Comparison of ENCODE assay signal across 14 mouse cellular contexts in the genomic region with DNA sequence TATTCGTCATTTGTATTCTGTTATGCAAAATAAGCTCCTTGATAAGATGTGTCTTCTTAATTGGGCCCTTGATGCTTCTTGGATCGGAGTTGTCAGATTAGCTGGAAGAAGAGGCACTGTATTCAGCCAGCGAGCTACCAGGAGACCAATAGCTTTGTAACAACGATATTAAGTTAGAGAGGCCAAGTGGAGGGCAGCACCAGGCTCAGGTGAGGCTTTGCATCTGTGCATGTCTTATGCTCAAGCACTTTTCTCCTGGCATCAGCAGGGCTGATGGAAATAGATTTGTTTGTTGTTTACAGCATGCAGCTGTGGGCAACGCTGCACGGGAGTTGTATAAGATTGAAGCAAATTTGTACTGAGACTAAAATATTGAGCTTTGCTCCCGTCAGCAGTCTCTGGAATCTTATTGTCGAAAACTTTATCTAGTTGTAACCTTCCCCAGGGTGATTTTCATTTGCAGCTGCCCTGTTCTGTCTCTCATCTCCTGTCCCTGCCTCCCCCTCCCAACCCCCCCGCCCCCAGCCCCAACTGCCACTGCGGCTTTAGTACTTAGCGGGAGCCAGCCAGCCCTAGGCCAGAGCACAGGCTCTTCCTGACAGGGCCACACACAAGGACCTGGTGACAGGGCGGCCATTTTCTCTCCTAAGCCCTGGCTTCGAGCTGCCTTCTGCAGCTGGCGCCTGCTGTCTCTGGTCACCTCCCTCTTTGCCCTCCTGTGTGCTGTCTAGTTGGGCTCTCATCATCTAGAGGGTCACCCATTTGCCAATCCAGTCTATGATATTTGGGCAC.
DNase-seq lines count a peak whose midpoint lies in the region; ATAC-seq and TF ChIP-seq lines count a peak whose summit lies in the region.
"Had no signal": no experiment of that assay in that cellular context is flagged by ENCODE, and none has a peak within 500 bp of the region (broad histone marks: within the 10 kb centered on the region; RNA-seq: fewer than 3 reads in every experiment).

No protein-coding gene starts in this region.

- no peak overlapping the region for H3K4me3 ChIP-seq in heart, embryonic 15.5 days
- no peak overlapping the region for H3K4me3 ChIP-seq in stomach, embryonic 16.5 days (replicated peaks; ENCODE audit: low read length)
- no peak overlapping the region for H3K4me3 ChIP-seq in stomach, postnatal 0 days (ENCODE audit: low read depth, low read length)
- no peak overlapping the region for H3K4me3 ChIP-seq in midbrain, embryonic 10.5 days
- H3K4me3 ChIP-seq: left cerebral cortex, adult 2 months had no signal

- peaks cover 21% of the 10 kb centered on the region for H3K4me1 ChIP-seq in heart, embryonic 15.5 days (replicated peaks)
- H3K4me1 ChIP-seq in stomach, embryonic 16.5 days (ENCODE audit: control insufficient read depth, insufficient read depth, low read length) = peaks cover 8% of the 10 kb centered on the region
- H3K4me1 ChIP-seq in stomach, postnatal 0 days (replicated peaks; ENCODE audit: control insufficient read depth, insufficient read depth) = no peaks in the 10 kb centered on the region
- H3K4me1 ChIP-seq in midbrain, embryonic 10.5 days = peaks cover 6% of the 10 kb centered on the region; the same call in 1 of the 2 replicates

- WGBS in heart, embryonic 15.5 days = 40% methylated on average over 14 of the region's 14 CpGs
- WGBS in stomach, embryonic 16.5 days = 57% methylated on average over 14 of the region's 14 CpGs
- 56% methylated on average over 14 of the region's 14 CpGs for WGBS in stomach, postnatal 0 days
- 82% methylated on average over 14 of the region's 14 CpGs for WGBS in midbrain, embryonic 10.5 days

- H3K27ac ChIP-seq in heart, embryonic 15.5 days = peak overlapping the region; percentile 20; the same call in 1 of the 2 replicates
- no peak overlapping the region for H3K27ac ChIP-seq in stomach, embryonic 16.5 days (ENCODE audit: low read length)
- no peak overlapping the region for H3K27ac ChIP-seq in stomach, postnatal 0 days (replicated peaks)
- H3K27ac ChIP-seq in midbrain, embryonic 10.5 days (replicated peaks) = 0 out of 2 replicates have a peak overlapping the region, but pooled peaks have one; percentile 33
- H3K27ac ChIP-seq: kidney, postnatal 0 days; left cerebral cortex, adult 2 months had no signal

- H3K4me2 ChIP-seq in heart, embryonic 15.5 days = no peak overlapping the region
- no peak overlapping the region for H3K4me2 ChIP-seq in stomach, embryonic 16.5 days (ENCODE audit: low read depth, low read length)
- H3K4me2 ChIP-seq in stomach, postnatal 0 days (replicated peaks; ENCODE audit: low read depth) = no peak overlapping the region

- H3K27me3 ChIP-seq in heart, embryonic 15.5 days = no peaks in the 10 kb centered on the region
- H3K27me3 ChIP-seq in stomach, embryonic 16.5 days (ENCODE audit: control insufficient read depth, insufficient read depth, low read length) = no peaks in the 10 kb centered on the region
- no peaks in the 10 kb centered on the region for H3K27me3 ChIP-seq in stomach, postnatal 0 days (ENCODE audit: control insufficient read depth, insufficient read depth, low read length)
- no peaks in the 10 kb centered on the region for H3K27me3 ChIP-seq in midbrain, embryonic 10.5 days (ENCODE audit: low read depth, poor library complexity, severe bottlenecking)

- TF ChIP-seq CTCF in stomach, postnatal 0 days (IDR thresholded peaks at IDR 0.05; ENCODE audit: low read depth) = no peak

- TF ChIP-seq EP300 in stomach, postnatal 0 days (optimal IDR thresholded peaks at IDR 0.05) = no peak

- no peaks in the 10 kb centered on the region for H3K36me3 ChIP-seq in heart, embryonic 15.5 days
- H3K36me3 ChIP-seq in stomach, embryonic 16.5 days (ENCODE audit: control insufficient read depth, insufficient read depth, low read length) = no peaks in the 10 kb centered on the region
- H3K36me3 ChIP-seq in stomach, postnatal 0 days (ENCODE audit: control insufficient read depth, insufficient read depth, low read length) = no peaks in the 10 kb centered on the region
- no peaks in the 10 kb centered on the region for H3K36me3 ChIP-seq in midbrain, embryonic 10.5 days

- DNase-seq in heart, adult 18-20 months = no peak
- no peak for DNase-seq in stomach, postnatal 0 days (ENCODE audit: low spot score)
- peak; percentile 17 for DNase-seq in midbrain, embryonic 10.5 days (ENCODE audit: low spot score)
- DNase-seq in retina, postnatal 7 days (ENCODE audit: low read depth, low spot score) = peak; percentile 11
- DNase-seq in thymus, postnatal 4 days = no peak
- no peak for DNase-seq in right cerebral cortex, postnatal 25 days
- DNase-seq: adrenal gland, postnatal 14 days; cerebellum, adult 11 months; heart, adult 11 months had no signal

- no peak overlapping the region for H3K9ac ChIP-seq in heart, embryonic 15.5 days
- peak overlapping the region; percentile 25; the same call in 1 of the 2 replicates for H3K9ac ChIP-seq in stomach, embryonic 16.5 days (ENCODE audit: low read length)
- H3K9ac ChIP-seq in stomach, postnatal 0 days (ENCODE audit: low read length) = no peak overlapping the region

- H3K9me3 ChIP-seq in heart, embryonic 15.5 days (replicated peaks) = no peaks in the 10 kb centered on the region
- no peaks in the 10 kb centered on the region for H3K9me3 ChIP-seq in stomach, embryonic 16.5 days (replicated peaks; ENCODE audit: control insufficient read depth, low read length)
- H3K9me3 ChIP-seq in stomach, postnatal 0 days (ENCODE audit: control insufficient read depth, low read length) = no peaks in the 10 kb centered on the region
- no peaks in the 10 kb centered on the region for H3K9me3 ChIP-seq in midbrain, embryonic 10.5 days (replicated peaks)

- ATAC-seq in heart, embryonic 15.5 days (replicated peaks; ENCODE audit: insufficient number of reproducible peaks, insufficient read depth, low FRiP score, low read depth) = 0 out of 2 replicates have a peak, but pooled peaks have one; percentile 39
- no peak for ATAC-seq in stomach, embryonic 16.5 days (ENCODE audit: insufficient read depth, low FRiP score)
- ATAC-seq in stomach, postnatal 0 days (ENCODE audit: low FRiP score, low TSS enrichment) = no peak
- ATAC-seq: CD4-positive, CD25-positive, alpha-beta regulatory T cell, adult 4 months had no signal

Comparison
In these comparisons a context has a peak if more than half of its experiments do, and no peak if none do; other contexts are left out.
1. H3K27ac ChIP-seq: peak in heart, embryonic 15.5 days (single experiment) and midbrain, embryonic 10.5 days (single experiment); none in stomach, embryonic 16.5 days (single experiment) and stomach, postnatal 0 days (single experiment).
2. DNase-seq: peak in midbrain, embryonic 10.5 days (single experiment) and retina, postnatal 7 days (single experiment); none in heart, adult 18-20 months (0 of 2), stomach, postnatal 0 days (single experiment), thymus, postnatal 4 days (single experiment) and right cerebral cortex, postnatal 25 days (single experiment).